Mouse (Mus musculus) intestine, embryonic 15.5 days (tissue): ENCODE measurements around the gene Pgbd5. TPM values are rescaled to one million over a fixed set of nuclear protein-coding genes. Genes with fewer than 3 reads are reported as not detected.

Experiments used
- ATAC-seq: fragments of 200-750 bp; cut with Nextera tagmentation; 2 replicates; pipeline ENCODE4 v1.8.0; 2017; ENCODE audit warnings: moderate TSS enrichment, moderate library complexity
- H3K27ac ChIP-seq: fragments of 300-500 bp; sonication (generic); 2 replicates; pipeline ENCODE4 v1.5.1; 2015; ENCODE audit warnings: mild to moderate bottlenecking, inconsistent platforms
- H3K27me3 ChIP-seq: fragments of 300-500 bp; sonication (generic); replicated peaks from 2 replicates; pipeline ENCODE4 v1.6.1; 2015; ENCODE audit warnings: inconsistent platforms
- H3K36me3 ChIP-seq: fragments of 300-500 bp; sonication (generic); 2 replicates; pipeline ENCODE4 v1.6.1; 2015; ENCODE audit warnings: inconsistent platforms
- H3K4me1 ChIP-seq: fragments of 300-500 bp; sonication (generic); replicated peaks from 2 replicates; pipeline ENCODE4 v1.6.1; 2015; ENCODE audit warnings: inconsistent platforms
- H3K4me2 ChIP-seq: fragments of 300-500 bp; sonication (generic); replicated peaks from 2 replicates; pipeline ENCODE4 v1.6.1; 2015; ENCODE audit warnings: mild to moderate bottlenecking, inconsistent platforms
- H3K4me3 ChIP-seq: fragments of 300-500 bp; sonication (generic); replicated peaks from 2 replicates; pipeline ENCODE4 v1.5.1; 2015; ENCODE audit warnings: inconsistent platforms
- H3K9ac ChIP-seq: fragments of 300-500 bp; sonication (generic); 2 replicates; pipeline ENCODE4 v1.6.1; 2015; ENCODE audit warnings: inconsistent platforms
- H3K9me3 ChIP-seq: fragments of 300-500 bp; sonication (generic); 2 replicates; pipeline ENCODE4 v1.6.1; 2016; ENCODE audit warnings: inconsistent platforms
- WGBS: fragments of 180-500 bp; shearing (Covaris S2); methylation state at CpG from one replicate; pipeline ENCODE4 v1.1.7; 2015; 5-methylcytosine and 5-hydroxymethylcytosine counted together
- polyA plus RNA-seq: library from polyadenylated mRNA; unstranded; fragments of >200 nt; fragmentation: Nextera tagmentation; extraction: Ambion mirVana; gene quantifications from 2 replicates; pipeline ENCODE4 v1.2.1, GENCODE M21; 2015

Pgbd5 gene
- polyA plus RNA-seq, 1 experiment from 2014 or later = 2.7 TPM

DNA sequence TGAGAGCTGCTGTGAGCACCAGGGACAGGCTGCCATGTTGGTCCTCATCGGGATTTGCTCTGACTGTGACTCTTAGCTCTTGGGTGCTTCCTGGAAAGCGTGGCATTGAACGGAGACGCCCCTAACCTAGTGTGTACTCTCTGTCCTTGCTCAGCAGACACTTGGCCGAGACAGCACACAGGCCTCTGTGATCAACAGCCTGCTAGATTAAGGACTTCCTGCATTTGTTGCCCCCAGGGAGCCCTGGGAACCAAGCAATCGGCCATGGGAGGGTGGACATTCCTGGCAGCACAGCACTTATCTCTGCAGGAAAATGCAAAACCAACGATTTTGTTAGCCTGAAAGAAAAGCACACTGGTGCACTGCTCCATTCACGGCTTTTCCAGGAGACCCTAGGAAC, 18.0 kb downstream of the Pgbd5 start:
- no peaks in the 10 kb centered on the region for H3K36me3 ChIP-seq
- WGBS = 37% methylated on average over 8 of the region's 8 CpGs
- H3K9me3 ChIP-seq = no peaks in the 10 kb centered on the region
- H3K27ac ChIP-seq = no peak overlapping the region
- no peak for ATAC-seq
- H3K4me1 ChIP-seq = peaks cover 4% of the 10 kb centered on the region; the same call in 1 of the 2 replicates
- H3K27me3 ChIP-seq = no peaks in the 10 kb centered on the region
- no peak overlapping the region for H3K9ac ChIP-seq
- no peak overlapping the region for H3K4me2 ChIP-seq
- H3K4me3 ChIP-seq = no peak overlapping the region

DNA sequence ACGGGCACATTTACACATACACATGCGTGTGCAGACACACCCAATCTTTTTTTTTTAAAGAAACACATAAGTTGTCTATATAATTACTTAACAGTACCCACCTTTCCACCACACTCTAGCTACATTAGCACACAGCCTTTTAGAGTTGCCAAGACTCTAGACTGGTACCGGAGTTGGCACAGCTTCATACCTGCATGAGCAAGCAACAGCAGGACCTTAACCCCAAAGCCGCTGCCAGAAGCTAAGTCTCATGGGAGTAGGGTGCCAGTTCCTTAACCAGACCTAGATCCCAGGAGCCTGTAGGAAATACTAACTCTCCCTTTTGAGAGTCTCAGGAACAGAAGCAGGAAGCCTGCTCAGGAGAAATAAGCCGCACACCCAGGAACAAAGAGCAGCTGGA, 20.5 kb downstream of the Pgbd5 start:
- Histone ChIP-seq H3K9ac (no peak overlapping the region), H3K4me3 (no peak overlapping the region), H3K36me3 (no peaks in the 10 kb centered on the region), H3K27me3 (no peaks in the 10 kb centered on the region), H3K27ac (no peak overlapping the region), H3K4me1 (peaks cover 4% of the 10 kb centered on the region; the same call in 1 of the 2 replicates), H3K4me2 (no peak overlapping the region), H3K9me3 (no peaks in the 10 kb centered on the region)
- ATAC-seq = no peak
- WGBS = 93% methylated on average over 5 of the region's 5 CpGs

DNA sequence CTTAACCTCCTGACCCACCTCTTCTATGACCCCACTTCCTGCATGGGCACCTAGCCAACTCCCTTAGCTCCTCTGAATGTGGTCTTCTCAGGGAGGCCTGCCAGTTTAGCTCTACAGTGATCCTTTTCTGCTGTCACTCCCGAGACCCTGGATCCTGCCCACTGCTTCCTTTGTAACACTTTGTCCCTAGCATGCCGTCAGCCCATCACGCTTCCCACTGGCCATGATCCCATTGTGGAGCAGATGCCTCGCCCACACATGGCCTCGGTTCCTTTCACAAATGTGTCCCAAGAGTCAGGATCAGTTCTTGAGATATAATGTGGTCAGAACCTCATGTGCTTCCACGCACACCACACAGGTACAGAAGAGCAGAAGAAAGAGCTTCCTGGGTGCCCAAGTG, 21.3 kb downstream of the Pgbd5 start:
- H3K4me3 ChIP-seq = no peak overlapping the region
- H3K36me3 ChIP-seq = no peaks in the 10 kb centered on the region
- no peak for ATAC-seq
- no peak overlapping the region for H3K4me2 ChIP-seq
- WGBS = 78% methylated on average over 6 of the region's 6 CpGs
- H3K4me1 ChIP-seq = peaks cover 4% of the 10 kb centered on the region; the same call in 1 of the 2 replicates
- H3K9me3 ChIP-seq = no peaks in the 10 kb centered on the region
- no peaks in the 10 kb centered on the region for H3K27me3 ChIP-seq
- H3K27ac ChIP-seq = no peak overlapping the region
- H3K9ac ChIP-seq = no peak overlapping the region

DNA sequence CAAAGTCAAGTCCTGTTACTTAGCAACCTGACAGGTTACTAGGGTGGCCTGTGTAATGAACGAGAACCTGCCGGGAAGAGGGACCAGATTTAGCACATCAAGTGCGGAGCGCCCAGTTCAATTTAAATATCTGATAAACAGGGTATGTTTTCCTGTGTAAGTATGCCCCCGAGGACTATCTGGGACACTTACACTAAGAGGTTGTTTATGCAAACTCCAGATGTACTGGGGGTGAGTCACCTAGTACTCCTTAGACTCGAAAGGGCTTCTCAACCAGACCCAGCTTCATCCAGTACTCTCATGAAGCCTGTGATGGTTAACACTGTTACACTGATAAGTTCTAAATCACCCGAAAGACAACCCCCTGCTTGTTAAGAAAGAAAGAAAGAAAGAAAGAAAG, 22.8 kb downstream of the Pgbd5 start:
- no peak overlapping the region for H3K4me3 ChIP-seq
- 35% methylated on average over 7 of the region's 7 CpGs for WGBS

DNA sequence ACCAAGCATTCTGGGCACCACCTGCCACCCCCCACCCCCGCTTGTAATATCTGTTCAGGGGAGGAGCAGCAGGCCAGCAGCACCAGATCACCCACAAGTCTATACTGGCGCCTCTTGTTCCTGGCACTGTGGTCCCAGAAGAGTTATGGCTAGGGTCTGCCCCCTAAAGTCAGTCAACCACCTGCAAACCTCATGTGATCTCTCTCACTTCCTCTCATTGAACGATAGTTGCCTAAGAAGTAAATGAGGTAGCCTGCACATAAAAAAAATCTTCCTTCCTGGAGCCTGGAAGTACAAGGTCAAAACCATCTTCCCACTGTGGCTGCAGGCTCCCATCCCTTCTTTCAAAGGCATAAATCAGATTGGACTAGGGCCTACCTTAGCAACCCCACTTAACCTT, 23.7 kb downstream of the Pgbd5 start:
- Histone ChIP-seq H3K27ac (no peak overlapping the region), H3K4me3 (no peak overlapping the region), H3K27me3 (no peaks in the 10 kb centered on the region), H3K36me3 (no peaks in the 10 kb centered on the region), H3K9ac (no peak overlapping the region), H3K4me2 (no peak overlapping the region), H3K4me1 (no peaks in the 10 kb centered on the region), H3K9me3 (no peaks in the 10 kb centered on the region)
- no peak for ATAC-seq
- 62% methylated on average over 3 of the region's 3 CpGs for WGBS

More for the DNA sequence above, 22.8 kb downstream of the Pgbd5 start:
- Histone ChIP-seq H3K9ac (no peak overlapping the region), H3K27me3 (no peaks in the 10 kb centered on the region), H3K4me1 (peaks cover 4% of the 10 kb centered on the region; the same call in 1 of the 2 replicates), H3K36me3 (no peaks in the 10 kb centered on the region), H3K9me3 (no peaks in the 10 kb centered on the region), H3K4me2 (no peak overlapping the region), H3K27ac (no peak overlapping the region)
- ATAC-seq = no peak

DNA sequence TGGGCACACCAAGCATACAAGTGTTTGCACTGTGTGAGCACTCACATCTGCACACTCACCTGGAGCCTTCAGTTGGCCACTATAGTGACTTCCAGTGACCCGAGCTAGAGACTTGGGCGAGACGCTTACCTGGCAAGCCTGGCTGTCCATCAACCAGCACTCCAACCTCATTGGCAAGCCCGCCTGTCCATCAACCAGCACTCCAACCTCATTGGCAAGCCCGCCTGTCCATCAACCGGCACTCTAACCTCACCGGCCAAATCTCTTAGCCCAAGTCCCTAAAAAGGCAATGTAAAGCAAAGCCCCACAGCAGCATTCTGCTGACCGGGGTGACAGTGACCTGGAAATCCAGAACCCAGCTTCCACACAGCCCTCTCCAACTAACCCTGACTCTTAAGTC, 24.5 kb downstream of the Pgbd5 start:
- H3K4me1 ChIP-seq = no peaks in the 10 kb centered on the region
- 84% methylated on average over 8 of the region's 8 CpGs for WGBS
- H3K4me2 ChIP-seq = no peak overlapping the region
- H3K9me3 ChIP-seq = no peaks in the 10 kb centered on the region
- no peak for ATAC-seq
- H3K4me3 ChIP-seq = no peak overlapping the region
- H3K27me3 ChIP-seq = no peaks in the 10 kb centered on the region
- H3K27ac ChIP-seq = no peak overlapping the region
- H3K9ac ChIP-seq = no peak overlapping the region
- no peaks in the 10 kb centered on the region for H3K36me3 ChIP-seq

DNA sequence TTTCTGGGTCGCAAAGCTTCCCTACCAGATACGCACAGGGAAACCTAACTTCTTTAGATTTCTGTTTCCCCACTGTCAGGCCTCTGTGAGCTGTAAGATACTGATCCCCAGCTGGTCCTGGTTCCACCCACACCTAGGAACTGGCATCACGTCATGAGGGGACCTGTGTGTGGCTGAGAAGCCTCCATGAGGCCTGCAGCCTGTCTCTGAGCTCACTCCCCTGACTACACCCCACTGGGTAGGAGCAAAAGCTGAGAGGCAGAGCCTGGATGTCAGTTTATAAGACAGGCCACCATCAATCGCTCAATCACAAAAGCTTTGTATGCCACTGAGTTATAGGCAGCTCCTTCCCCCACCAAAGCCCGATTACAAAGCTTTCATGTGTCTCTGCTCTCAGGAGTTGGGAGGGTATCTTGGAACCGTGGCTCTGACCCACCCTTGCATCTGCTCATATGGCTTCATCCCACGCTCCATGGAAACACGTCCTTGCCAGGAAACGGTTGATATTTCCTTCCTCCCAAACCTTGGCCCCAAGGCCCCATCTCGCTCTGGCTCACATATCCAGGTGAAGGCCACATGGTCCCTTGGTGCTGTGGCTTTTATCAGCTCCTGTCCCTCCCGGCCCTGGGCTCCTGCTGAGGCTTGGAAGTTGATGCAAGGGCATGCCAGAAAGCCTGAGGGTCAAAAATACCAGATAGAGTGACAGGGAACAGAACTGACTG, 26.1 kb downstream of the Pgbd5 start:
- H3K27me3 ChIP-seq = no peaks in the 10 kb centered on the region
- H3K4me1 ChIP-seq = no peaks in the 10 kb centered on the region
- ATAC-seq = no peak
- 73% methylated on average over 11 of the region's 11 CpGs for WGBS
- no peaks in the 10 kb centered on the region for H3K36me3 ChIP-seq
- H3K9me3 ChIP-seq = no peaks in the 10 kb centered on the region
- H3K9ac ChIP-seq = no peak overlapping the region
- H3K4me2 ChIP-seq = no peak overlapping the region
- H3K4me3 ChIP-seq = no peak overlapping the region
- H3K27ac ChIP-seq = no peak overlapping the region

DNA sequence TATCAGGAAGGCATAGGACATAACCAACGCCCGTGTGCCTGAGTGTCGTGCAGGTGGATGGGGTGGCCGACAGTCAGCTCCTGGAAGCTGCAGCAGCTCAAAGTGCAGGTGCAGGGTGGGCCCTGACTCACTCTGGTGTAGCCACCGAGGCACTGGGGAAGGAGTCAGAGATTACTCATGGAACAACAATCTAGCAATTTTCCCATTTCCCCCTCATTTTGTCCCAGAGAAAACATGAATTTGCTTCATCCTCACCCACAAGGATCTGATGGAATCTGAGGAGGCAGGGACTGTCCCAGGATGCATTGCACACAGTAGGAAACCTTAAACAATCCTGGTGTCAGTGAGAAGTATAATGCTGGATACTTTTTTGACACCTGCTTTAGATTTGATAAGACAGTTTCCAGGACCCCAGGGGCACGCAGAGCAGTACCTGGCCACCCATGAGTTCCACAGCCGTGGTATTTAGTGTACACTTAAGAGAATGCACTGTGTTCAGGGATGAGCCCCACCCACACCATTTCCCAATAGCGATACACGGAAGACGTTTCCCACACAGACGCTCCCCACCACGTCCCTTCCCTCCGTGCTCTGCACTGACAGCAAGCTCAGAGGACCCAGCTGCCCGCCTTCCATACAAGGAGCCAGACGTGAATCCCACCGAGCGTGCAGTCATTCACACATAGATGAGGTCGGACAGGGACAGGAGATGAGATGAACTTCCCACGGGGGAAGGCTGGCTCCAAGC, 26.8 kb downstream of the Pgbd5 start:
- H3K9ac ChIP-seq = no peak overlapping the region
- H3K36me3 ChIP-seq = no peaks in the 10 kb centered on the region
- ATAC-seq = no peak
- WGBS = 72% methylated on average over 19 of the region's 19 CpGs
- H3K9me3 ChIP-seq = no peaks in the 10 kb centered on the region
- no peaks in the 10 kb centered on the region for H3K4me1 ChIP-seq
- H3K27me3 ChIP-seq = no peaks in the 10 kb centered on the region
- H3K4me2 ChIP-seq = no peak overlapping the region
- no peak overlapping the region for H3K27ac ChIP-seq
- no peak overlapping the region for H3K4me3 ChIP-seq

DNA sequence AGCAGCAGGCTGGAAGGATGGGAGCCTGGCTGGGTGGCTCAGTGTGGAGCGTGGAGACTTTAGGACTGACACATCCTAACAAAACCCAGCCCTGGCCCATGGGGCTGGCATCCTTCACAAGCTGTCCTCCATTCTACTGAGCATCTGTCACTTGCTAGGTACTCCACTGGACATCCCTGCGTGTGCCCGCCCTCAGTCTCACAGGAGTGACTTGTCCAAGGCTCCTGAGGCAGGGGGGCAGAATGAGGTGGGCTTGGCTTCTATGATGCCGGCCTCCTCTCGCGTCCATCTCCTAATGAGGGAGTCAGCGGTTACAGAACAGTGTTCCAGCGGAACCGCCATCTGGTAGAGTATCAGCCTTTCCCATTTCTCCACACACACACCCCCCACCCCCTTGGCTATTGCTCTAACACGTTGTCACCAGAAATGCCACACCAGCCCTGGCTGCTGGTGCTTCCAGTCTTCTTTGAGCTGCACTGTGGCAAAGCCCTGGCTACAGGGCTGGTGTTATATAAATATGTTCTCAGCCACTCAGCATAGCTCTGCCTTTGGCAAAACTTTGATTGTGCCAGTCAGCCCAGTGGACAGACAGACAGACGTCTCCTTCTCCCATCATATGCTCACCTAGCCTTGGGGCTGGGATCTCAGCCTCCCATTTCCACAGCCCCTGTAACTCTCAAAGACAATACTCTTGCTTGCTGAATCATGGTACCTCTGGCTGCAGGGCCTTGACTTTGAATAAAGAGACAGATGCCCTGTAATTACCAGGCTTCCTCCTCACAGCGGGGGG, 34.8 kb downstream of the Pgbd5 start:
- WGBS = 77% methylated on average over 11 of the region's 12 CpGs
- H3K27me3 ChIP-seq = no peaks in the 10 kb centered on the region
- H3K36me3 ChIP-seq = no peaks in the 10 kb centered on the region
- no peak overlapping the region for H3K4me2 ChIP-seq
- no peak overlapping the region for H3K4me3 ChIP-seq
- no peak overlapping the region for H3K27ac ChIP-seq
- no peaks in the 10 kb centered on the region for H3K9me3 ChIP-seq
- no peak overlapping the region for H3K9ac ChIP-seq
- no peaks in the 10 kb centered on the region for H3K4me1 ChIP-seq
- peak; percentile 12; the same call in 1 of the 2 replicates for ATAC-seq

DNA sequence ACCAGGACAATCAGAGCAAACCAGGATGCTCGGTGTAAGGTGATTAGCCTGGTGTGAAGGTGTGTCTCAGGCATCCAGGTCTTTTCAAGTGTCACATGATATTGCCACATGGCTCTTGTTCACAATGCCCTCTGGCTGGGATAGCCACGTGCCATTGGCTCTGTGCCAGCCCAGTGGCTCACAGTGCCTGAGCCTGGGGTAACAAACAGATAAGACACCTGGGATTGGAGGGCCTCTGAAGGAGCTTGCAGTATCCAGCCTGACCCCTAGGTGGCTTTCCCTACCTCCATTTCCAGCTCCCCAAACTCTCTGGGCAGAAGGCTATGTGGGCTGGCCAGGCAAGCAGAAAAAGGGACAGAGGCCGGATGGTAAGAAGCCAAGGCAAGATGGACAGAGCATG, 35.6 kb downstream of the Pgbd5 start:
- Histone ChIP-seq H3K36me3 (no peaks in the 10 kb centered on the region), H3K4me1 (0 out of 2 replicates have a peak, but pooled peaks cover 7% of the 10 kb centered on the region), H3K9me3 (no peaks in the 10 kb centered on the region), H3K9ac (no peak overlapping the region), H3K4me2 (no peak overlapping the region), H3K27ac (no peak overlapping the region), H3K4me3 (no peak overlapping the region), H3K27me3 (no peaks in the 10 kb centered on the region)
- ATAC-seq = peak; percentile 78
- WGBS = 47% methylated on average over 3 of the region's 3 CpGs

DNA sequence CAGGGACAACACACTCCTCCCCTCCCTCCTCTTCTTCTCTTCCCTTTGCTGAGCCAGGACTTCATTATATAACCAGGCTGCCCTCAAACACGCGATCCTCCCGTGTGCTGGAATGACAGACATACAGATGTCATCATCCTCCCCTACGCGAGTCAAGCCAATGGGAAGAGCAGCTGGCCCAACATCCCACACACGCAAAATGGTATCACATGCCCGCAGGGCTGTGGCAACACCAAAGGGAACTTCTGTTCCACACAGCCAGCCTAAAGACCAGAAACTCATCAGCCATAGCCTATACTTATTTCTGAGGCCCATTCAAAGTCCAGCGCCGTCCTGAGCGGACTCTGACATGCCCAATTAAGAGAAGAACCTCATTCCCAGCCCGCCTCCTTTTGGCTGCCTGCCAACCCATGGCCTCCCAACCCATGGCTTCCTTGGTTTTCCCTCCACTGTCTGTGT, 40.0 kb downstream of the Pgbd5 start:
- H3K4me1 ChIP-seq = peaks cover 16% of the 10 kb centered on the region; the same call in 1 of the 2 replicates
- H3K4me2 ChIP-seq = no peak overlapping the region
- H3K4me3 ChIP-seq = no peak overlapping the region
- no peak overlapping the region for H3K9ac ChIP-seq
- no peaks in the 10 kb centered on the region for H3K27me3 ChIP-seq
- no peak for ATAC-seq
- H3K36me3 ChIP-seq = no peaks in the 10 kb centered on the region
- 76% methylated on average over 11 of the region's 11 CpGs for WGBS
- H3K27ac ChIP-seq = no peak overlapping the region
- no peaks in the 10 kb centered on the region for H3K9me3 ChIP-seq

DNA sequence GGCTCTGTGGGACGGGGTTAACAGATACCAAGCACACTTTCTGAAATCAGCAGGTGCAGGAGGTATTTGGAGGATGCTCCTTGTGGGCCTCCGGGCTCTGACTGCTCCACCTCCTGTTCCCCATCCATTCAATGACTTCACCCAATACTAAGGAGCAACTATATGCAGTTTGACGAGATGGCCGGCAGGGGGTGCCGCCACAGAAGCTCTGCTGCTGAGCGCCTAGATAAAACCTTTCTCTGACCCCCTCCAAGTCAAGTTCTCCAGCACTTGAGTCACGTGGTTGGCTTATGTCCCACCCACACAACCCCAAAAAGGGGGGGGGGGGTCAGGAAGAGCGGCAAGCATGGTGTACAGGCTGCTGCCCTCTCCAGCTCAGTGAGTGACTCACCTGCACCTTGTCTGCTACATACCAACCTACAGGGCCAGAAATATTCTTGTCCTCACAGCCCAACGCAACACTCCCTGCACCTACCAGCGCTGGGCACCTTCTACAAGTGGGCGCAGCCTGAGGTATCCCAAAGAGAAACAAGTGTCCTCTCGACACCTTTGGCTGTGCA, 40.5 kb downstream of the Pgbd5 start:
- H3K9me3 ChIP-seq = no peaks in the 10 kb centered on the region
- no peaks in the 10 kb centered on the region for H3K27me3 ChIP-seq
- H3K27ac ChIP-seq = no peak overlapping the region
- 39% methylated on average over 12 of the region's 12 CpGs for WGBS
- no peak for ATAC-seq
- H3K4me3 ChIP-seq = no peak overlapping the region
- no peak overlapping the region for H3K9ac ChIP-seq
- H3K4me1 ChIP-seq = peaks cover 16% of the 10 kb centered on the region; the same call in 1 of the 2 replicates
- no peaks in the 10 kb centered on the region for H3K36me3 ChIP-seq
- H3K4me2 ChIP-seq = no peak overlapping the region
